Mouse (Mus musculus) forebrain, embryonic 11.5 days (tissue): Measurements from ENCODE around the gene Znhit3. TPM values are rescaled to one million over a fixed set of nuclear protein-coding genes. Genes with fewer than 3 reads are reported as not detected.

Experiments
- ATAC-seq: fragments of 200-750 bp; cut with Nextera tagmentation; replicated peaks from 2 replicates; pipeline ENCODE4 v1.8.0; 2017; ENCODE audit warnings: moderate TSS enrichment; ENCODE audit not compliant: low FRiP score
- DNase-seq: peaks from one replicate; pipeline ENCODE4 v3.0.0-alpha.2; 2017; ENCODE audit warnings: low spot score
- H3K27ac ChIP-seq: fragments of 300-500 bp; sonication (generic); 2 replicates; pipeline ENCODE4 v1.5.1; 2014; ENCODE audit warnings: low read depth, low read length
- H3K27me3 ChIP-seq: fragments of 300-500 bp; sonication (generic); 2 replicates; pipeline ENCODE4 v1.6.1; 2014; ENCODE audit warnings: mild to moderate bottlenecking, low read length, mixed read lengths; ENCODE audit not compliant: control insufficient read depth, insufficient read depth
- H3K36me3 ChIP-seq: fragments of 300-500 bp; sonication (generic); 2 replicates; pipeline ENCODE4 v1.6.1; 2014; ENCODE audit warnings: mild to moderate bottlenecking, low read length, moderate library complexity, mixed read lengths; ENCODE audit not compliant: control insufficient read depth, insufficient read depth
- H3K4me1 ChIP-seq: fragments of 300-500 bp; sonication (generic); replicated peaks from 2 replicates; pipeline ENCODE4 v1.6.1; 2014; ENCODE audit warnings: low read length, mixed read lengths; ENCODE audit not compliant: control insufficient read depth, insufficient read depth
- H3K4me2 ChIP-seq: fragments of 300-500 bp; sonication (generic); 2 replicates; pipeline ENCODE4 v1.6.1; 2014; ENCODE audit warnings: low read depth, mild to moderate bottlenecking, low read length, moderate library complexity, mixed read lengths; ENCODE audit not compliant: severe bottlenecking
- H3K4me3 ChIP-seq: fragments of 300-500 bp; sonication (generic); 2 replicates; pipeline ENCODE4 v1.5.1; 2014; ENCODE audit warnings: low read depth, low read length
- H3K9ac ChIP-seq: fragments of 300-500 bp; sonication (generic); 2 replicates; pipeline ENCODE4 v1.6.1; 2014; ENCODE audit warnings: low read length
- H3K9me3 ChIP-seq: fragments of 300-500 bp; sonication (generic); 2 replicates; pipeline ENCODE4 v1.6.1; 2016; ENCODE audit warnings: low read length, mixed read lengths; ENCODE audit not compliant: control insufficient read depth
- WGBS: fragments of 180-500 bp; shearing (Covaris S2); extraction: QIAGEN DNeasy Blood & Tissue Kit; methylation state at CpG from one replicate; pipeline ENCODE4 v1.1.7; 2014; 5-methylcytosine and 5-hydroxymethylcytosine counted together
- polyA plus RNA-seq: library from polyadenylated mRNA; unstranded; fragments of >200 nt; fragmentation: Nextera tagmentation; extraction: Ambion mirVana; gene quantifications from 2 replicates; pipeline ENCODE4 v1.2.1, GENCODE M21; 2014

The Znhit3 gene
- polyA plus RNA-seq, 1 experiment from 2014 or later = 70.0 TPM

- Histone ChIP-seq H3K36me3 (peaks cover 2% of the 10 kb centered on the region; the same call in 1 of the 2 replicates), H3K4me2 (no peak overlapping the region), H3K4me1 (no peaks in the 10 kb centered on the region), H3K9ac (no peak overlapping the region), H3K27ac (no peak overlapping the region), H3K27me3 (no peaks in the 10 kb centered on the region), H3K9me3 (no peaks in the 10 kb centered on the region), H3K4me3 (no peak overlapping the region)
- WGBS = 92% methylated on average over 2 of the region's 2 CpGs
- DNase-seq = no peak
- no peak for ATAC-seq
Measured at GRCm38 (mm10) chr11:84889492-84889891, 26.7 kb downstream of the Znhit3 start.

- ATAC-seq (no peak), DNase-seq (no peak)
- H3K9ac ChIP-seq = no peak overlapping the region
- peaks cover 2% of the 10 kb centered on the region; the same call in 1 of the 2 replicates for H3K36me3 ChIP-seq
- H3K4me2 ChIP-seq = no peak overlapping the region
- no peaks in the 10 kb centered on the region for H3K4me1 ChIP-seq
- H3K9me3 ChIP-seq = no peaks in the 10 kb centered on the region
- H3K27me3 ChIP-seq = no peaks in the 10 kb centered on the region
- H3K27ac ChIP-seq = no peak overlapping the region
- WGBS = 97% methylated on average over 8 of the region's 8 CpGs
- no peak overlapping the region for H3K4me3 ChIP-seq
Measured at GRCm38 (mm10) chr11:84888025-84888424, 28.1 kb downstream of the Znhit3 start.

- no peak for ATAC-seq
- Histone ChIP-seq H3K9ac (no peak overlapping the region), H3K27me3 (no peaks in the 10 kb centered on the region), H3K4me2 (no peak overlapping the region), H3K9me3 (no peaks in the 10 kb centered on the region), H3K4me3 (no peak overlapping the region), H3K4me1 (no peaks in the 10 kb centered on the region), H3K27ac (no peak overlapping the region), H3K36me3 (peaks cover 2% of the 10 kb centered on the region; the same call in 1 of the 2 replicates)
- 90% methylated on average over 11 of the region's 11 CpGs for WGBS
- no peak for DNase-seq
Measured at GRCm38 (mm10) chr11:84886767-84887511, 29.2 kb downstream of the Znhit3 start.

- H3K36me3 ChIP-seq = peaks cover 2% of the 10 kb centered on the region; the same call in 1 of the 2 replicates
- DNase-seq (no peak), ATAC-seq (no peak)
- 93% methylated on average over 5 of the region's 5 CpGs for WGBS
- no peak overlapping the region for H3K4me2 ChIP-seq
- H3K9ac ChIP-seq = no peak overlapping the region
- H3K27me3 ChIP-seq = no peaks in the 10 kb centered on the region
- no peaks in the 10 kb centered on the region for H3K9me3 ChIP-seq
- H3K4me1 ChIP-seq = no peaks in the 10 kb centered on the region
- H3K4me3 ChIP-seq = no peak overlapping the region
- H3K27ac ChIP-seq = no peak overlapping the region
Measured at GRCm38 (mm10) chr11:84886236-84886635, 29.9 kb downstream of the Znhit3 start.

- Histone ChIP-seq H3K4me1 (peaks cover 4% of the 10 kb centered on the region), H3K4me2 (no peak overlapping the region), H3K9me3 (no peaks in the 10 kb centered on the region), H3K27me3 (no peaks in the 10 kb centered on the region), H3K4me3 (no peak overlapping the region), H3K9ac (no peak overlapping the region), H3K36me3 (peaks cover 2% of the 10 kb centered on the region; the same call in 1 of the 2 replicates), H3K27ac (no peak overlapping the region)
- 79% methylated on average over 4 of the region's 4 CpGs for WGBS
- no peak for DNase-seq
- ATAC-seq = no peak
Measured at GRCm38 (mm10) chr11:84885238-84885637, 30.9 kb downstream of the Znhit3 start.

GRCm38 (mm10) chr11:84882346-84882745 lies 33.8 kb downstream of the Znhit3 start:
- no peak for DNase-seq
- no peaks in the 10 kb centered on the region for H3K27me3 ChIP-seq
- H3K9me3 ChIP-seq = no peaks in the 10 kb centered on the region
- H3K27ac ChIP-seq = no peak overlapping the region
- 92% methylated on average over 7 of the region's 7 CpGs for WGBS
- H3K4me3 ChIP-seq = no peak overlapping the region
- H3K4me1 ChIP-seq = peaks cover 10% of the 10 kb centered on the region
- no peak for ATAC-seq
- peaks cover 2% of the 10 kb centered on the region; the same call in 1 of the 2 replicates for H3K36me3 ChIP-seq
- H3K4me2 ChIP-seq = no peak overlapping the region
- H3K9ac ChIP-seq = no peak overlapping the region

GRCm38 (mm10) chr11:84880971-84881370 lies 35.2 kb downstream of the Znhit3 start:
- WGBS = 66% methylated on average over 9 of the region's 9 CpGs
- no peaks in the 10 kb centered on the region for H3K27me3 ChIP-seq
- peak overlapping the region; percentile 67 for H3K9ac ChIP-seq
- H3K4me3 ChIP-seq = peak overlapping the region; percentile 78
- ATAC-seq (0 out of 2 replicates have a peak, but pooled peaks have one; percentile 9), DNase-seq (no peak)
- no peak overlapping the region for H3K27ac ChIP-seq
- peak overlapping the region; percentile 92 for H3K4me2 ChIP-seq
- H3K36me3 ChIP-seq = peaks cover 2% of the 10 kb centered on the region; the same call in 1 of the 2 replicates
- H3K4me1 ChIP-seq = peaks cover 10% of the 10 kb centered on the region
- H3K9me3 ChIP-seq = no peaks in the 10 kb centered on the region

GRCm38 (mm10) chr11:84880465-84880961 lies 35.7 kb downstream of the Znhit3 start:
- DNase-seq (peak; percentile 78), ATAC-seq (peak; percentile 44)
- Histone ChIP-seq H3K4me3 (peak overlapping the region; percentile 78), H3K9ac (peak overlapping the region; percentile 67), H3K9me3 (no peaks in the 10 kb centered on the region), H3K27ac (peak overlapping the region; percentile 71; the same call in 1 of the 2 replicates), H3K4me2 (peak overlapping the region; percentile 92), H3K4me1 (peaks cover 10% of the 10 kb centered on the region), H3K27me3 (no peaks in the 10 kb centered on the region), H3K36me3 (peaks cover 2% of the 10 kb centered on the region; the same call in 1 of the 2 replicates)
- under 1% methylated on average over 24 of the region's 24 CpGs for WGBS
